Mouse (Mus musculus): ENCODE measurements at regions not wholly inside any gene's neighbourhood (a gene's known extent, or its start where the extent isn't known, plus 50 kb on each side); places are given as distances from the start of the nearest gene placed in this dataset.
A peak's percentile ranks its signal among the peaks of the same experiment; 100 is the strongest.

- Histone ChIP-seq H3K9me3 (replicated peaks; ENCODE audit: control insufficient read depth, low read length) (no peaks in the 10 kb centered on the region), H3K4me1 (ENCODE audit: control insufficient read depth, low read depth, low read length) (no peaks in the 10 kb centered on the region), H3K27me3 (ENCODE audit: control insufficient read depth, insufficient read depth, low read depth, low read length) (no peaks in the 10 kb centered on the region), H3K36me3 (ENCODE audit: control insufficient read depth, insufficient read depth) (no peaks in the 10 kb centered on the region), H3K4me3 (ENCODE audit: low read depth, low read length) (no peak overlapping the region), H3K27ac (ENCODE audit: low read length) (no peak overlapping the region), H3K4me2 (ENCODE audit: low read depth, low read length) (no peak overlapping the region), H3K9ac (ENCODE audit: low read depth, low read length) (no peak overlapping the region)
- ATAC-seq (ENCODE audit: low read depth): no peak
- 52% methylated on average over 3 of the region's 3 CpGs for WGBS (ENCODE audit: insufficient replicate concordance)
Measured at GRCm38 (mm10) chr13:19523686-19524085, 96.0 kb downstream of the Epdr1 start.

GRCm38 (mm10) chr13:19517938-19518777 lies 101.6 kb downstream of the Epdr1 start:
- H3K9me3 ChIP-seq (replicated peaks; ENCODE audit: control insufficient read depth, low read length): no peaks in the 10 kb centered on the region
- H3K9ac ChIP-seq (ENCODE audit: low read depth, low read length): no peak overlapping the region
- no peaks in the 10 kb centered on the region for H3K36me3 ChIP-seq (ENCODE audit: control insufficient read depth, insufficient read depth)
- no peak overlapping the region for H3K4me3 ChIP-seq (ENCODE audit: low read depth, low read length)
- H3K27me3 ChIP-seq (ENCODE audit: control insufficient read depth, insufficient read depth, low read depth, low read length): no peaks in the 10 kb centered on the region
- H3K4me1 ChIP-seq (ENCODE audit: control insufficient read depth, low read depth, low read length): no peaks in the 10 kb centered on the region
- 38% methylated on average over 9 of the region's 9 CpGs for WGBS (ENCODE audit: insufficient replicate concordance)
- no peak overlapping the region for H3K27ac ChIP-seq (ENCODE audit: low read length)
- H3K4me2 ChIP-seq (ENCODE audit: low read depth, low read length): no peak overlapping the region
- no peak for ATAC-seq (ENCODE audit: low read depth)

GRCm38 (mm10) chr13:19514844-19515555 lies 104.7 kb downstream of the Epdr1 start:
- H3K4me3 ChIP-seq (ENCODE audit: low read depth, low read length): no peak overlapping the region
- no peaks in the 10 kb centered on the region for H3K36me3 ChIP-seq (ENCODE audit: control insufficient read depth, insufficient read depth)
- ATAC-seq (ENCODE audit: low read depth): peak; percentile 74
- H3K27me3 ChIP-seq (ENCODE audit: control insufficient read depth, insufficient read depth, low read depth, low read length): no peaks in the 10 kb centered on the region
- no peak overlapping the region for H3K27ac ChIP-seq (ENCODE audit: low read length)
- H3K9ac ChIP-seq (ENCODE audit: low read depth, low read length): no peak overlapping the region
- no peaks in the 10 kb centered on the region for H3K9me3 ChIP-seq (replicated peaks; ENCODE audit: control insufficient read depth, low read length)
- 19% methylated on average over 3 of the region's 3 CpGs for WGBS (ENCODE audit: insufficient replicate concordance)
- H3K4me2 ChIP-seq (ENCODE audit: low read depth, low read length): no peak overlapping the region
- no peaks in the 10 kb centered on the region for H3K4me1 ChIP-seq (ENCODE audit: control insufficient read depth, low read depth, low read length)

GRCm38 (mm10) chr13:19506543-19506942 lies 110.9 kb upstream of the Stard3nl start:
- Histone ChIP-seq H3K9me3 (replicated peaks; ENCODE audit: control insufficient read depth, low read length) (no peaks in the 10 kb centered on the region), H3K4me1 (ENCODE audit: control insufficient read depth, low read depth, low read length) (no peaks in the 10 kb centered on the region), H3K27me3 (ENCODE audit: control insufficient read depth, insufficient read depth, low read depth, low read length) (no peaks in the 10 kb centered on the region), H3K4me2 (ENCODE audit: low read depth, low read length) (no peak overlapping the region), H3K4me3 (ENCODE audit: low read depth, low read length) (no peak overlapping the region), H3K27ac (ENCODE audit: low read length) (no peak overlapping the region), H3K36me3 (ENCODE audit: control insufficient read depth, insufficient read depth) (no peaks in the 10 kb centered on the region), H3K9ac (ENCODE audit: low read depth, low read length) (no peak overlapping the region)
- 27% methylated on average over 3 of the region's 3 CpGs for WGBS (ENCODE audit: insufficient replicate concordance)
- peak; percentile 56; the same call in 1 of the 2 replicates for ATAC-seq (ENCODE audit: low read depth)

GRCm38 (mm10) chr13:19504241-19504640 lies 108.6 kb upstream of the Stard3nl start:
- no peak overlapping the region for H3K4me2 ChIP-seq (ENCODE audit: low read depth, low read length)
- H3K9me3 ChIP-seq (replicated peaks; ENCODE audit: control insufficient read depth, low read length): no peaks in the 10 kb centered on the region
- H3K27me3 ChIP-seq (ENCODE audit: control insufficient read depth, insufficient read depth, low read depth, low read length): no peaks in the 10 kb centered on the region
- no peak overlapping the region for H3K4me3 ChIP-seq (ENCODE audit: low read depth, low read length)
- no peaks in the 10 kb centered on the region for H3K36me3 ChIP-seq (ENCODE audit: control insufficient read depth, insufficient read depth)
- no peak for ATAC-seq (ENCODE audit: low read depth)
- no peak overlapping the region for H3K27ac ChIP-seq (ENCODE audit: low read length)
- no peak overlapping the region for H3K9ac ChIP-seq (ENCODE audit: low read depth, low read length)
- no peaks in the 10 kb centered on the region for H3K4me1 ChIP-seq (ENCODE audit: control insufficient read depth, low read depth, low read length)

- no peaks in the 10 kb centered on the region for H3K4me1 ChIP-seq (ENCODE audit: control insufficient read depth, low read depth, low read length)
- no peak for ATAC-seq (ENCODE audit: low read depth)
- no peak overlapping the region for H3K27ac ChIP-seq (ENCODE audit: low read length)
- no peak overlapping the region for H3K4me2 ChIP-seq (ENCODE audit: low read depth, low read length)
- H3K36me3 ChIP-seq (ENCODE audit: control insufficient read depth, insufficient read depth): no peaks in the 10 kb centered on the region
- no peaks in the 10 kb centered on the region for H3K9me3 ChIP-seq (replicated peaks; ENCODE audit: control insufficient read depth, low read length)
- 47% methylated on average over 3 of the region's 3 CpGs for WGBS (ENCODE audit: insufficient replicate concordance)
- no peaks in the 10 kb centered on the region for H3K27me3 ChIP-seq (ENCODE audit: control insufficient read depth, insufficient read depth, low read depth, low read length)
- H3K4me3 ChIP-seq (ENCODE audit: low read depth, low read length): no peak overlapping the region
- no peak overlapping the region for H3K9ac ChIP-seq (ENCODE audit: low read depth, low read length)
Measured at GRCm38 (mm10) chr13:19482198-19482597, 86.6 kb upstream of the Stard3nl start.

GRCm38 (mm10) chr13:19474041-19474440 lies 78.4 kb upstream of the Stard3nl start:
- H3K4me1 ChIP-seq (ENCODE audit: control insufficient read depth, low read depth, low read length): no peaks in the 10 kb centered on the region
- H3K27me3 ChIP-seq (ENCODE audit: control insufficient read depth, insufficient read depth, low read depth, low read length): no peaks in the 10 kb centered on the region
- H3K9me3 ChIP-seq (replicated peaks; ENCODE audit: control insufficient read depth, low read length): no peaks in the 10 kb centered on the region
- 73% methylated on average over 10 of the region's 10 CpGs for WGBS (ENCODE audit: insufficient replicate concordance)
- no peak overlapping the region for H3K27ac ChIP-seq (ENCODE audit: low read length)
- no peak overlapping the region for H3K9ac ChIP-seq (ENCODE audit: low read depth, low read length)
- ATAC-seq (ENCODE audit: low read depth): no peak
- no peak overlapping the region for H3K4me3 ChIP-seq (ENCODE audit: low read depth, low read length)
- no peak overlapping the region for H3K4me2 ChIP-seq (ENCODE audit: low read depth, low read length)
- H3K36me3 ChIP-seq (ENCODE audit: control insufficient read depth, insufficient read depth): no peaks in the 10 kb centered on the region

GRCm38 (mm10) chr13:19470729-19471128 lies 75.1 kb upstream of the Stard3nl start:
- Histone ChIP-seq H3K36me3 (ENCODE audit: control insufficient read depth, insufficient read depth) (no peaks in the 10 kb centered on the region), H3K4me1 (ENCODE audit: control insufficient read depth, low read depth, low read length) (no peaks in the 10 kb centered on the region), H3K9ac (ENCODE audit: low read depth, low read length) (no peak overlapping the region), H3K4me2 (ENCODE audit: low read depth, low read length) (no peak overlapping the region), H3K4me3 (ENCODE audit: low read depth, low read length) (no peak overlapping the region), H3K27me3 (ENCODE audit: control insufficient read depth, insufficient read depth, low read depth, low read length) (no peaks in the 10 kb centered on the region), H3K27ac (ENCODE audit: low read length) (no peak overlapping the region), H3K9me3 (replicated peaks; ENCODE audit: control insufficient read depth, low read length) (no peaks in the 10 kb centered on the region)
- WGBS (ENCODE audit: insufficient replicate concordance): 74% methylated on average over 1 of the region's 1 CpGs
- no peak for ATAC-seq (ENCODE audit: low read depth)

- Histone ChIP-seq H3K4me1 (ENCODE audit: control insufficient read depth, low read depth, low read length) (no peaks in the 10 kb centered on the region), H3K9ac (ENCODE audit: low read depth, low read length) (no peak overlapping the region), H3K4me3 (ENCODE audit: low read depth, low read length) (no peak overlapping the region), H3K36me3 (ENCODE audit: control insufficient read depth, insufficient read depth) (no peaks in the 10 kb centered on the region), H3K27ac (ENCODE audit: low read length) (no peak overlapping the region), H3K4me2 (ENCODE audit: low read depth, low read length) (no peak overlapping the region), H3K9me3 (replicated peaks; ENCODE audit: control insufficient read depth, low read length) (no peaks in the 10 kb centered on the region), H3K27me3 (ENCODE audit: control insufficient read depth, insufficient read depth, low read depth, low read length) (no peaks in the 10 kb centered on the region)
- no peak for ATAC-seq (ENCODE audit: low read depth)
- WGBS (ENCODE audit: insufficient replicate concordance): 71% methylated on average over 5 of the region's 5 CpGs
Measured at GRCm38 (mm10) chr13:19466722-19467384, 71.3 kb upstream of the Stard3nl start.

All from liver, embryonic 16.5 days (tissue).